Mouse (Mus musculus) monocyte, adult 5-6 weeks (primary cell): ENCODE data around the gene Akap14. TPM values are rescaled to one million over a fixed set of nuclear protein-coding genes. Genes with fewer than 3 reads are reported as not detected.
"Not testable (repeated sequence)": the region's sequence is repeated elsewhere in the genome, so short reads cannot be mapped to it uniquely, and the experiment has no call there.

ENCODE experiments used
- ATAC-seq: fragments of 153-309, 156-312 bp; replicated peaks from 2 replicates; pipeline ENCODE4 v1.8.0; 2017; ENCODE audit warnings: mild to moderate bottlenecking; ENCODE audit not compliant: low TSS enrichment, insufficient number of reproducible peaks, severe bottlenecking, poor library complexity, low FRiP score
- total RNA-seq: library from RNA; stranded (forward); fragments of 200-1000, 200-491, 200-594 nt; gene quantifications from 3 replicates; pipeline ENCODE4 v1.2.3, GENCODE M21; 2017

The Akap14 gene
- total RNA-seq = not detected in 3 replicates

- no peak for ATAC-seq
These were observed at the start of gene Akap14 for GRCm38 (mm10) chrX:37168742-37169141. Gene Akap14, minus strand, starts transcription at chrX:37168842.

GRCm38 (mm10) chrX:37210941-37211340 lies 42.3 kb upstream of the Akap14 start, which contains the start of gene Gm9:
Gene Gm9, minus strand, starts transcription at chrX:37211041.
- ATAC-seq = no peak

GRCm38 (mm10) chrX:37198676-37199075 lies 30.0 kb upstream of the Akap14 start:
- no peak for ATAC-seq

- no peak for ATAC-seq
These were observed 23.2 kb upstream of the Akap14 start for GRCm38 (mm10) chrX:37191744-37192379.

GRCm38 (mm10) chrX:37191105-37191743 lies 22.6 kb upstream of the Akap14 start, which contains the start of the genes Ndufa1 and Rnf113a1:
Gene Ndufa1, minus strand, starts transcription at chrX:37191163.
Gene Rnf113a1, plus strand, starts transcription at chrX:37191245.
- peak; percentile 92 for ATAC-seq

- ATAC-seq = no peak
These were observed 22.1 kb upstream of the Akap14 start for GRCm38 (mm10) chrX:37190755-37191104.

- not testable (repeated sequence) for ATAC-seq
These were observed 15.8 kb upstream of the Akap14 start for GRCm38 (mm10) chrX:37184401-37184800.

- ATAC-seq = peak; percentile 68; the same call in 1 of the 2 replicates
These were observed 1.6 kb downstream of the Akap14 start for GRCm38 (mm10) chrX:37167085-37167484.

- no peak for ATAC-seq
These were observed 5.5 kb downstream of the Akap14 start for GRCm38 (mm10) chrX:37163115-37163514.

- no peak for ATAC-seq
These were observed 7.5 kb downstream of the Akap14 start for GRCm38 (mm10) chrX:37161169-37161568.

GRCm38 (mm10) chrX:37157839-37158238 lies 10.8 kb downstream of the Akap14 start:
- no peak for ATAC-seq

GRCm38 (mm10) chrX:37144954-37145353 lies 23.7 kb downstream of the Akap14 start:
- ATAC-seq = no peak

GRCm38 (mm10) chrX:37144498-37144897 lies 24.1 kb downstream of the Akap14 start:
- 0 out of 2 replicates have a peak, but pooled peaks have one; percentile 27 for ATAC-seq

- ATAC-seq = no peak
These were observed 26.9 kb downstream of the Akap14 start for GRCm38 (mm10) chrX:37141732-37142131.

GRCm38 (mm10) chrX:37126671-37127358 lies 41.8 kb downstream of the Akap14 start, which contains the start of gene Nkap:
Gene Nkap, plus strand, starts transcription at chrX:37126795.
- ATAC-seq = peak; percentile 93

GRCm38 (mm10) chrX:37125511-37125910 lies 43.1 kb downstream of the Akap14 start:
- ATAC-seq = no peak

GRCm38 (mm10) chrX:37120212-37120611 lies 48.4 kb downstream of the Akap14 start:
- ATAC-seq = no peak

GRCm38 (mm10) chrX:37119585-37119984 lies 49.1 kb downstream of the Akap14 start:
- ATAC-seq = no peak

- no peak for ATAC-seq
These were observed 51.6 kb downstream of the Akap14 start for GRCm38 (mm10) chrX:37117085-37117484.

GRCm38 (mm10) chrX:37110881-37111193 lies 57.8 kb downstream of the Akap14 start:
- no peak for ATAC-seq
